Mouse (Mus musculus): ENCODE data around the gene Ankrd17.

GRCm38 (mm10) chr5:90289887-90290286, 76.5 kb downstream of the Ankrd17 start:
- no peak for TF ChIP-seq POLR2A (IDR thresholded peaks at IDR 0.05; ENCODE audit: control insufficient read depth in 1 of 2, insufficient read depth in 1 of 2, low read depth in 1 of 2, low read length in 2 of 2, poor library complexity in 1 of 2)
- no peak for TF ChIP-seq CTCF (IDR thresholded peaks at IDR 0.05 in 2 of 3, conservative IDR thresholded peaks at IDR 0.05 in 1 of 3; ENCODE audit: control insufficient read depth in 1 of 3, insufficient read depth in 1 of 3, low read depth in 2 of 3, low read length in 3 of 3, poor library complexity in 1 of 3, severe bottlenecking in 1 of 3)
- no peak for TF ChIP-seq MAFK (IDR thresholded peaks at IDR 0.05; ENCODE audit: borderline replicate concordance, low read depth, low read length)
- TF ChIP-seq MAZ (IDR thresholded peaks at IDR 0.05; ENCODE audit: low read depth, low read length), result no peak
- no peak for TF ChIP-seq JUND (IDR thresholded peaks at IDR 0.05; ENCODE audit: low read depth, low read length)
- no peak for TF ChIP-seq GATA1 (IDR thresholded peaks at IDR 0.05; ENCODE audit: low read depth, low read length)
- TF ChIP-seq RAD21 (IDR thresholded peaks at IDR 0.05; ENCODE audit: low read depth, low read length), result no peak
- TF ChIP-seq MYC (IDR thresholded peaks at IDR 0.05; ENCODE audit: low read depth, low read length), result no peak

Measured in MEL (cell line).